Mouse (Mus musculus): ENCODE measurements around the gene Fbxl16.

Fbxl16 gene

GRCm38 (mm10) chr17:25843636-25844395 is 34.9 kb downstream of the Fbxl16 start:
- no peak for DNase-seq

DNA sequence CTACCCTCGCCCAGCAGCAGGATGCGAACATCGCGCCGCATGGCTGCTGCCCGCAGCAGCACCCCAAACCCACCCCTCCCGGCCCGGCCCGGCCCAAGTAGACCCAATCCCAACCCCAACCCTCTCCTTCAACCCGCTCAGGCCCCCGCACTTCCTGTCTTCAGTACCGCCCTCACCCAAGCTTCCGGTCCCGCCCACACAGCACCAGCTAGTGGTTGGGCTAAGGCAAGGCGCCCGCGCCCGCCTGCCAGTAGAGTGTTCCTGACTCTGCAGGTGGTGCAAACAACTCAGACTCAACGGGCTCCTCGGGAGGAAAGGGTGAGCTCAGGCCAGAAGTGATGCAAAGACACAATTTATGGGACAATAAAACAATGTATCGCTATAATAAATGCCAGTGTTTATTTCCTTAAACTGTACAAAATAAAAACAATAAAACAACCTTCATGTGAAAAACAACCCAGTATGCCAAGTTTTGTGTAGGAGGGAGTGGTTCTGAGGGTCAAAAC is 35.6 kb downstream of the Fbxl16 start, which contains the start of gene Rhot2:
TSS of gene Rhot2 (minus strand) at position 456 of the 506 bp plus-strand sequence.
- peak; percentile 95 to 97 for DNase-seq

DNA sequence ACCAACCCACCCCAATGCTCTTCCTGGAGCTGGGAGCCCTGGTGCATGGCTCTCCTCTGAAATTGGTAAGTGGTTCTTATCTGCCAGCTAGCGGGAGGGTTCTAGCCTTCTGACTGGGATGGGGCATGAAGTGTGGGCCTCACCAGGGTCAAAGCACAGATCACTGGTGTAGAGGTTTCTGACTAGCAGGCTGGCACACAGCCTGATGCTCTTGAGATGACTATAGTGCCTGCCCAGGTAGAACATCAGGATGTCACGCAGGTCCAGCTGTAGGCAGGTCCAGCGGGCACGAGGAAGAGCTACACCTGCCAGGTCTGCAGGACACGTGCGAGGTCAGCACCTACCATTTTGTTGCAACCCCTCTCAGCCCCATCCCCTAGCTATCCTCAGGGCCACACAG is 51.3 kb downstream of the Fbxl16 start:
- no peak for DNase-seq

DNA sequence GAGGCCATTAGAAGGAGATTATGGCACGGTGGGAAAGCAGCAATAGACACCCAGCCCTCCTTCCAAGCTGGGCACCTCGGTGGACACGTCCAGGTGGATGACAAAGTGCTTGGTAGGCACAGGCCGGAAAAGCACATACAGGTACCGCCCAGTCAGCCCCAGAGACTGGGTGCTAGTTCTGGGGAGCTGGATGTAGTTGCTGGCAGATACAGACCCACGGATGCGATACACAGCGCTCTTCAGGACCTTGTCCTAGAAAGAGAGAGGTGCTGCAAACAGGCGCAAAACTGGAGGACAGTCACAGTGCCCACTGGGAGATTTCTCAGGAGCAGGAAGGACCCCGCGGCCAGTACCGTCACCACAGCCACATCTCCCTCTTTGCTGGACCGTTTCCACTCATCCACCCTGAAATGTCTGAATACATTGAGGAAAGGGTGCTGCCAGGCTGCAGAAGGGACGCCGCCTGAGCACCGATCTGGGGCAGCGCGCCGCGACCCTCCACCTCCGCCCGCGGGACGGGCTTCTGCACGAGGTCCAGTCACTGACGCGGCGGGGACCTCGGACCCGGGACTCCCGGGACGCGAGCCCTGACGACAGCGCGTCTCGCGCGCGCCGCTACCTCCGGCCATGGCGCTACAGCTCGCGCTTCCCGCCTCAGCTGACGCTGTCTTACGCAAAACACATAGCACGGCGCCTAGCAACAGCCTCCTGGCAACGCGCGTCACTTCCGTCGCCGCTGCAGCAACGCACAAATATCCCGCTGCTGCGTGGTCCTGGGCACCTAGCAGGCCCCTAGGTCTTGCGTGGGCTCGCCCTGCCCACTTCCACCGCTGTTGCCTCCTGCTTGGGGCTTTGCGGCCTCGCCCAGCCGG is 52.2 kb downstream of the Fbxl16 start, which contains the start of gene Wdr90:
TSS of gene Wdr90 (minus strand) at position 670 of the 872 bp plus-strand sequence.
- DNase-seq: peak; percentile 84 to 89

GRCm38 (mm10) chr17:25861704-25862612 is 53.1 kb downstream of the Fbxl16 start:
- no peak for DNase-seq

GRCm38 (mm10) chr17:25863681-25864080 is 54.8 kb downstream of the Fbxl16 start:
- no peak for DNase-seq

GRCm38 (mm10) chr17:25864311-25864710 is 55.4 kb downstream of the Fbxl16 start:
- no peak for DNase-seq

DNA sequence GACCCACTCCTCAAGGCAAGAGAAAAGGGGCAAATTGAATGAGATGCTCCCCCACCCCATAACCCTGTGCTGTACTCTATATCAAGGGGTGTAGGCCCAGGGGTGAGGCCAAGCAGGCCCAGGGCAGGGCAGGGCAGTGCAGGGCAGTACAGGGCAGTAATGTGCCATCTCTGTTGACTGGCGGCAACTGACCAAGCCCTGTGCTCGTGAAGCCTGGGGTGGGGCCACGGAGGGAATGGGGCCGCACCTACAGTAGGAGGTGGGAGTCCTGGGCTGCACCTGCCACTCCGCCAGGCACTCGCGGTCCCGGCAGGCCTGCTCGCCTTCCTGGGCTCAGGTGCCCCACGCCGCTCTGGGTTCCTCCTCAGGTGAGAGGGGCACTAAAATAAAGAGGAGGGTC is 56.4 kb downstream of the Fbxl16 start:
- DNase-seq: no peak

DNA sequence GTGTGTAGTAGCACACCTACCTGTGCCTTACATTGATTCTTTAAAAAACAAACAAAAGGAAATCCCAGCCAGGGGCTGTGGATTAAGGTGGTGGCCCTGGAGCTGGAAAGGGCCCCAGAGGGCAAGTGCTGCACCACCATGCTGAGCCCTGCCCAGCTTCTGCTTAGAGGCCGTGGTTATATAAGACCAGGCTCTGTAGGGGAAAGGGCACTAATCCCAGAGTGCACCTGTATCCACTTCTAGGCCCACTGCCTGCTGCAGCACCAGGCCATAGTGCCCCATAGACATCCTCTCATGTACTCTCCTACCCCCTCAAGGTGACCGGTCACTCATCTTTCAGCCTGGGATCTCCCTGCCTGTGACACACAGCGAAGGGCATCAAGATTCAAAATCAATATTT is 57.3 kb downstream of the Fbxl16 start:
- no peak for DNase-seq

GRCm38 (mm10) chr17:25867509-25867835 is 58.6 kb downstream of the Fbxl16 start:
- no peak for DNase-seq

DNA sequence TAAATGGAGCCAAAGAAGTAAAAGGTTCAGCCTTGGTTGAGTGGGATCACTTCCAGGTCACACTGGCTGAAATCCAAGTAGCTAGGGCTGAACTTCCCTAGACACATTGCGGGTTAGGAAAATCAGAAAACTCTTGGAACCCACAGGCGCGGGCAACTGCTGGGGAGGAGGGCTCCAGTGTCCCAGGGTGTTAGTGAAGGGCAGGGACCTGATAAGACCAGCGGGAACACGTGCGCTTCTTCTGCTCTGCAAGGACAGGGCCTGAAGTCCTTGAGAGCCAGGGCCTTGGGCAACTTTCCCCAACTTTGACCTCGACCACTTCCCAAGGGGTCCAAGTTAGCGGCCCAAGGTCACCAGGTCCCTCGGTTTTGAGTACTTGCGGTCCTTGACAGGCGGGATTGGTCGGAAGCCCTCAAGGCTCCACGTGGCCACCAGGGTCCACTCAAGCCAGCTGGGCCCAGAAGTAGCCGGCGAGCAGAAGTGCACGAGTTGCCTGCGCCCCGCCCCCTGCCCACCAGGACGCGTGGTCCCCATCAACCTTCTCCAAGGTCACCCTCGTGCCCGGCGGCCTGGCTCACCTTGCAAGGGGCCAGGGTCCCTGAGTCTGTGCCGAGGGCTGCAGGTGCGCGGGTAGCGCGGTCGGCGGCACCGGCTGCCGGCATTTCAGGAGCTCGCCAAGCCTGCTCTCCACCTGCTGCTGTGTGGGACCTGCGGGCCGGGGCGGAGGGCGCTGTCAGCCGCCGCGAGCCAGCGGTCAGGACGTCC is 59.1 kb downstream of the Fbxl16 start:
- peak in 1 of 2 experiments; percentile 40 for DNase-seq

- peak; percentile 63 to 66 for DNase-seq
These were observed 59.8 kb downstream of the Fbxl16 start, which contains the start of gene Mcrip2 for GRCm38 (mm10) chr17:25868601-25869191. Gene Mcrip2, minus strand, starts transcription at chr17:25868764.

DNA sequence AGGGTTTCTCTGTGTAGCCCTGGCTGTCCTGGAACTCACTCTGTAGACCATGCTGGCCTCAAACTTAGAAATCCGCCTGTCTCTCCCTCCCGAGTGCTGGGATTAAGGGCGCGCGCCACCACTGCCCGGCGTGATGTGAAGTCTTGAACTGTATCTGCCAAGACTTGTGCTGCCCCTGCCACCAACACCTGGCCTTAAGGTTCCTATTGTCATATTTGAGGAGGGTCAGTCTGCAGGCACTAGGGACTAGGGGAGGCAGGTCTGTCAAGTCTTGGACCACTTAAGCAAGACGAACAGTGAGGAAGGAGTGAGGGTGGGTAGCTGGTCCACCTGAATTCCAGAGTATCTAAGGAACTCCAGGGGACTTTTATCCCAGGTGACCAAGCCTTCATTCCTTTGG is 60.6 kb downstream of the Fbxl16 start:
- DNase-seq: no peak

- no peak for DNase-seq
These were observed 61.1 kb downstream of the Fbxl16 start for GRCm38 (mm10) chr17:25869954-25870353.

All from thymus, adult 18-20 months (tissue).